Mouse (Mus musculus): ENCODE measurements around the gene Olfr523. TPM values are rescaled to one million over a fixed set of nuclear protein-coding genes. Genes with fewer than 3 reads are reported as not detected.

Olfr523 gene
- polyA plus RNA-seq, 2 experiments = not detected

DNA sequence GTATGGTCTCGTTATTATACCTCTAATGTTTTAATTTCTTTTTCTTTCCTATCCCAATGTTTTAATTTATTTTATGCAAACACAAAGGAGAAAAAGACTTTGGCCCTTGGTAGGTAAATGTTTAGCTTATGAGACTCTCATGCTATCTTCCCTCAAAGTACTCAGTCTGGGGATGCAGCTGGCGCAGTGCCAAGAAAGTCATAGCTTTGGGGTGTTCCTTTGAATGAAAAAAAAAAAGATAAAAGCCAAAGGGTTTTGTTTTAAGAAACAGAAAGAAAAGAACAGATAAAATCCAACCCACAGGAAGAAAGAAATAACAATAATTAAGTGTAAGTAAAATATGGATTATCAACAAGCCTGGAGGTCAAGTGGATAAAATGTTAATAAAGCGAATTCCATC is 35.7 kb downstream of the Olfr523 start:
- no peaks in the 10 kb centered on the region for H3K27me3 ChIP-seq (ENCODE audit: control insufficient read depth, insufficient read depth, low read length)
- no peak overlapping the region for H3K27ac ChIP-seq (replicated peaks; ENCODE audit: low read depth, low read length)
- no peak overlapping the region for H3K4me2 ChIP-seq (replicated peaks; ENCODE audit: low read depth, low read length, severe bottlenecking)
- WGBS = 80% methylated on average over 3 of the region's 3 CpGs
- no peak for DNase-seq (ENCODE audit: low spot score)
- H3K9me3 ChIP-seq (ENCODE audit: control insufficient read depth, low read length) = no peaks in the 10 kb centered on the region
- ATAC-seq (ENCODE audit: low FRiP score, low read depth) = no peak
- no peak for TF ChIP-seq POLR2A (IDR thresholded peaks at IDR 0.05; ENCODE audit: borderline replicate concordance, extremely low read depth, insufficient read depth, insufficient read length)
- H3K4me1 ChIP-seq (ENCODE audit: control insufficient read depth, insufficient read depth, low read length) = no peaks in the 10 kb centered on the region
- no peak overlapping the region for H3K4me3 ChIP-seq (replicated peaks; ENCODE audit: low read length)
- H3K36me3 ChIP-seq (ENCODE audit: control insufficient read depth, insufficient read depth, low read length) = no peaks in the 10 kb centered on the region
- H3K9ac ChIP-seq (ENCODE audit: low read depth, low read length, severe bottlenecking) = no peak overlapping the region

DNA sequence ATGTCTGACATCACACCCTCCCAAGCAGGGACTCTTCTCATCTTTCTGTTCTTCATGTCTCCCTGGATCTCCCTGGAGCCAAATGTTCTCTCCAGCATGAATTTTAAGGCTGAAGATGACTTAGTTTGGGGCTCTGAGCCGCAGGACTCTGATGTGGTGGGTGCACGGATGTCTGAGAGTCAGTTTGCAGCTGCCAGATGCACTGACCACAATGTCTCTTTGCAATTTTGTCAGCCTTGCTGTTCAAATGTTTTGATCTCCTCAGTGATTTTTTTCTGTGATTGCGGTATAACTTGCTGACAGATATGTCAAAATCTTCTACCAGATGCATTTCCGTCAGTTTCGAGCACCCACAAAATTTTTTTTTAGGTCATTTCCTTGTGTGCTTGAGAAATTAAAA is 40.8 kb downstream of the Olfr523 start:
- no peaks in the 10 kb centered on the region for H3K9me3 ChIP-seq (ENCODE audit: control insufficient read depth, low read length)
- DNase-seq (ENCODE audit: low spot score) (no peak), ATAC-seq (ENCODE audit: low FRiP score, low read depth) (no peak)
- no peaks in the 10 kb centered on the region for H3K27me3 ChIP-seq (ENCODE audit: control insufficient read depth, insufficient read depth, low read length)
- H3K4me2 ChIP-seq (replicated peaks; ENCODE audit: low read depth, low read length, severe bottlenecking) = no peak overlapping the region
- TF ChIP-seq POLR2A (IDR thresholded peaks at IDR 0.05; ENCODE audit: borderline replicate concordance, extremely low read depth, insufficient read depth, insufficient read length) = no peak
- H3K4me1 ChIP-seq (ENCODE audit: control insufficient read depth, insufficient read depth, low read length) = no peaks in the 10 kb centered on the region
- 80% methylated on average over 5 of the region's 5 CpGs for WGBS
- no peaks in the 10 kb centered on the region for H3K36me3 ChIP-seq (ENCODE audit: control insufficient read depth, insufficient read depth, low read length)
- H3K4me3 ChIP-seq (replicated peaks; ENCODE audit: low read length) = no peak overlapping the region
- no peak overlapping the region for H3K9ac ChIP-seq (ENCODE audit: low read depth, low read length, severe bottlenecking)
- no peak overlapping the region for H3K27ac ChIP-seq (replicated peaks; ENCODE audit: low read depth, low read length)

- Histone ChIP-seq H3K4me3 (replicated peaks; ENCODE audit: low read length) (no peak within 1 kb of the TSS), H3K27ac (replicated peaks; ENCODE audit: low read depth, low read length) (no peak within 1 kb of the TSS), H3K36me3 (ENCODE audit: control insufficient read depth, insufficient read depth, low read length) (no peaks in the 10 kb centered on the region), H3K4me1 (ENCODE audit: control insufficient read depth, insufficient read depth, low read length) (no peaks in the 10 kb centered on the region), H3K27me3 (ENCODE audit: control insufficient read depth, insufficient read depth, low read length) (no peaks in the 10 kb centered on the region), H3K9me3 (ENCODE audit: control insufficient read depth, low read length) (no peaks in the 10 kb centered on the region), H3K4me2 (replicated peaks; ENCODE audit: low read depth, low read length, severe bottlenecking) (no peak within 1 kb of the TSS), H3K9ac (ENCODE audit: low read depth, low read length, severe bottlenecking) (no peak within 1 kb of the TSS)
- ATAC-seq (ENCODE audit: low FRiP score, low read depth) = no peak
- DNase-seq (ENCODE audit: low spot score) = no peak
- WGBS = 91% methylated on average over 2 of the region's 2 CpGs
- no peak for TF ChIP-seq POLR2A (IDR thresholded peaks at IDR 0.05; ENCODE audit: borderline replicate concordance, extremely low read depth, insufficient read depth, insufficient read length)
Observed at GRCm38 (mm10) chr7:140217967-140218366, 45.0 kb downstream of the Olfr523 start, which contains the start of gene Cd163l1. TSS of gene Cd163l1 (plus strand) at chr7:140218267.

DNA sequence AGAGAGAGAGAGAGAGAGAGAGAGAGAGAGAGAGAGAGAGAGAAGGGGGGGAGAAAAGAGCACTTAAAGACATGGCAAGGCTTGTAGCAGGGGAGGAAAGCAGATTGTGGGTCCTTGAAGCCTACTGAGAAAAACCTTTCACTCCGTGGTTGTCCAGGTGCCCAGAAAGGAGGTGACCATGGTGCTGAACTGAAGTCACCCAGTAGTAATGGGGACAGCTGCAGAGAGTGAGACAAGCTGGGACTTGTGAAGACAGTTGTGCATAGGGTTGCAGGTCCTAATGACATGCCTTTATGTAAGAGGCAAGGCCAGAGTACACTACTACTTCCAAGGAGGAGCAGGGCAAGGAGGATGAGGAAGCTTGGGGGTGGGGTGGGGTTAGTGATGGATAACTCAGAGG is 46.3 kb downstream of the Olfr523 start:
- no peak for TF ChIP-seq POLR2A (IDR thresholded peaks at IDR 0.05; ENCODE audit: borderline replicate concordance, extremely low read depth, insufficient read depth, insufficient read length)
- Histone ChIP-seq H3K4me3 (replicated peaks; ENCODE audit: low read length) (no peak overlapping the region), H3K4me1 (ENCODE audit: control insufficient read depth, insufficient read depth, low read length) (no peaks in the 10 kb centered on the region), H3K36me3 (ENCODE audit: control insufficient read depth, insufficient read depth, low read length) (no peaks in the 10 kb centered on the region), H3K9me3 (ENCODE audit: control insufficient read depth, low read length) (no peaks in the 10 kb centered on the region), H3K27me3 (ENCODE audit: control insufficient read depth, insufficient read depth, low read length) (no peaks in the 10 kb centered on the region), H3K27ac (replicated peaks; ENCODE audit: low read depth, low read length) (no peak overlapping the region), H3K4me2 (replicated peaks; ENCODE audit: low read depth, low read length, severe bottlenecking) (no peak overlapping the region), H3K9ac (ENCODE audit: low read depth, low read length, severe bottlenecking) (no peak overlapping the region)
- WGBS = 25% methylated on average over 1 of the region's 1 CpGs
- peak; percentile 9 for DNase-seq (ENCODE audit: low spot score)
- ATAC-seq (ENCODE audit: low FRiP score, low read depth) = no peak

GRCm38 (mm10) chr7:140220375-140220774 is 47.4 kb downstream of the Olfr523 start:
- no peak for TF ChIP-seq POLR2A (IDR thresholded peaks at IDR 0.05; ENCODE audit: borderline replicate concordance, extremely low read depth, insufficient read depth, insufficient read length)
- H3K4me1 ChIP-seq (ENCODE audit: control insufficient read depth, insufficient read depth, low read length) = no peaks in the 10 kb centered on the region
- H3K36me3 ChIP-seq (ENCODE audit: control insufficient read depth, insufficient read depth, low read length) = no peaks in the 10 kb centered on the region
- no peak overlapping the region for H3K9ac ChIP-seq (ENCODE audit: low read depth, low read length, severe bottlenecking)
- no peaks in the 10 kb centered on the region for H3K27me3 ChIP-seq (ENCODE audit: control insufficient read depth, insufficient read depth, low read length)
- WGBS = 84% methylated on average over 4 of the region's 4 CpGs
- H3K9me3 ChIP-seq (ENCODE audit: control insufficient read depth, low read length) = no peaks in the 10 kb centered on the region
- no peak overlapping the region for H3K4me3 ChIP-seq (replicated peaks; ENCODE audit: low read length)
- no peak for DNase-seq (ENCODE audit: low spot score)
- H3K4me2 ChIP-seq (replicated peaks; ENCODE audit: low read depth, low read length, severe bottlenecking) = no peak overlapping the region
- no peak overlapping the region for H3K27ac ChIP-seq (replicated peaks; ENCODE audit: low read depth, low read length)
- no peak for ATAC-seq (ENCODE audit: low FRiP score, low read depth)

- 82% methylated on average over 13 of the region's 13 CpGs for WGBS
- TF ChIP-seq POLR2A (IDR thresholded peaks at IDR 0.05; ENCODE audit: borderline replicate concordance, extremely low read depth, insufficient read depth, insufficient read length) = no peak
- no peak overlapping the region for H3K4me2 ChIP-seq (replicated peaks; ENCODE audit: low read depth, low read length, severe bottlenecking)
Observed at GRCm38 (mm10) chr7:140224209-140224608, 51.2 kb downstream of the Olfr523 start.

More at GRCm38 (mm10) chr7:140224209-140224608, 51.2 kb downstream of the Olfr523 start:
- Histone ChIP-seq H3K9me3 (ENCODE audit: control insufficient read depth, low read length) (no peaks in the 10 kb centered on the region), H3K4me3 (replicated peaks; ENCODE audit: low read length) (no peak overlapping the region), H3K9ac (ENCODE audit: low read depth, low read length, severe bottlenecking) (no peak overlapping the region), H3K4me1 (ENCODE audit: control insufficient read depth, insufficient read depth, low read length) (no peaks in the 10 kb centered on the region), H3K36me3 (ENCODE audit: control insufficient read depth, insufficient read depth, low read length) (no peaks in the 10 kb centered on the region), H3K27ac (replicated peaks; ENCODE audit: low read depth, low read length) (no peak overlapping the region), H3K27me3 (ENCODE audit: control insufficient read depth, insufficient read depth, low read length) (no peaks in the 10 kb centered on the region)
- DNase-seq (ENCODE audit: low spot score) (no peak), ATAC-seq (ENCODE audit: low FRiP score, low read depth) (no peak)

Other genes with a start within 250 kb of the Olfr523 start
- gene Utf1, start 229.4 kb upstream of the Olfr523 start, polyA plus RNA-seq (2012; rRNA removed) = 0.10 and 0.11 TPM in 2 replicates
- gene Utf1, start 229.4 kb upstream of the Olfr523 start, polyA plus RNA-seq (2014; fragmentation: Nextera tagmentation; extraction: Ambion mirVana) = 0.15 TPM in 1 of 2 replicates, not detected in the other
- 0.08 and 0.40 TPM in 2 replicates for gene 6430531B16Rik, start 194.5 kb upstream of the Olfr523 start, polyA plus RNA-seq (2012; rRNA removed)
- 0.75 TPM in 1 of 2 replicates, not detected in the other for gene 6430531B16Rik, start 194.5 kb upstream of the Olfr523 start, polyA plus RNA-seq (2014; fragmentation: Nextera tagmentation; extraction: Ambion mirVana)
- gene Adam8, start 180.7 kb upstream of the Olfr523 start, polyA plus RNA-seq (2012; rRNA removed) = 8.8 and 9.5 TPM in 2 replicates
- 1.8 and 2.2 TPM in 2 replicates for gene Adam8, start 180.7 kb upstream of the Olfr523 start, polyA plus RNA-seq (2014; fragmentation: Nextera tagmentation; extraction: Ambion mirVana)
- gene Zfp511, start 136.8 kb upstream of the Olfr523 start, polyA plus RNA-seq (2012; rRNA removed) = 58.3 and 75.1 TPM in 2 replicates
- 37.2 and 41.1 TPM in 2 replicates for gene Zfp511, start 136.8 kb upstream of the Olfr523 start, polyA plus RNA-seq (2014; fragmentation: Nextera tagmentation; extraction: Ambion mirVana)
- 69.1 and 76.7 TPM in 2 replicates for gene Tubgcp2, start 136.5 kb upstream of the Olfr523 start, polyA plus RNA-seq (2012; rRNA removed)
- 58.8 and 66.2 TPM in 2 replicates for gene Tubgcp2, start 136.5 kb upstream of the Olfr523 start, polyA plus RNA-seq (2014; fragmentation: Nextera tagmentation; extraction: Ambion mirVana)
- gene Msx3, start 124.1 kb upstream of the Olfr523 start, polyA plus RNA-seq (2012; rRNA removed) = not detected in 2 replicates
- not detected in 2 replicates for gene Msx3, start 124.1 kb upstream of the Olfr523 start, polyA plus RNA-seq (2014; fragmentation: Nextera tagmentation; extraction: Ambion mirVana)
- 0.46 and 0.65 TPM in 2 replicates for gene Caly, start 90.7 kb upstream of the Olfr523 start, polyA plus RNA-seq (2012; rRNA removed)
- gene Caly, start 90.7 kb upstream of the Olfr523 start, polyA plus RNA-seq (2014; fragmentation: Nextera tagmentation; extraction: Ambion mirVana) = 0.69 and 0.77 TPM in 2 replicates
- 0.80 and 13.6 TPM in 2 replicates for gene Prap1, start 79.8 kb upstream of the Olfr523 start, polyA plus RNA-seq (2012; rRNA removed)
- 0.33 TPM in 1 of 2 replicates, not detected in the other for gene Prap1, start 79.8 kb upstream of the Olfr523 start, polyA plus RNA-seq (2014; fragmentation: Nextera tagmentation; extraction: Ambion mirVana)
- gene Fuom, start 70.8 kb upstream of the Olfr523 start, polyA plus RNA-seq (2012; rRNA removed) = 30.3 TPM in 2 replicates
- gene Fuom, start 70.8 kb upstream of the Olfr523 start, polyA plus RNA-seq (2014; fragmentation: Nextera tagmentation; extraction: Ambion mirVana) = 28.3 and 28.8 TPM in 2 replicates
- gene Paox, start 57.4 kb upstream of the Olfr523 start, polyA plus RNA-seq (2012; rRNA removed) = 12.6 and 13.5 TPM in 2 replicates
- 17.8 and 19.4 TPM in 2 replicates for gene Paox, start 57.4 kb upstream of the Olfr523 start, polyA plus RNA-seq (2014; fragmentation: Nextera tagmentation; extraction: Ambion mirVana)
- gene Echs1, start 56.7 kb upstream of the Olfr523 start, polyA plus RNA-seq (2012; rRNA removed) = 78.1 and 127 TPM in 2 replicates
- gene Echs1, start 56.7 kb upstream of the Olfr523 start, polyA plus RNA-seq (2014; fragmentation: Nextera tagmentation; extraction: Ambion mirVana) = 153 and 159 TPM in 2 replicates
- 26.5 and 28.8 TPM in 2 replicates for gene Mtg1, start 35.7 kb upstream of the Olfr523 start, polyA plus RNA-seq (2012; rRNA removed)
- gene Mtg1, start 35.7 kb upstream of the Olfr523 start, polyA plus RNA-seq (2014; fragmentation: Nextera tagmentation; extraction: Ambion mirVana) = 22.9 and 28.4 TPM in 2 replicates
- gene Sprn, start 18.3 kb upstream of the Olfr523 start, polyA plus RNA-seq (2012; rRNA removed) = 0.20 and 0.24 TPM in 2 replicates
- gene Sprn, start 18.3 kb upstream of the Olfr523 start, polyA plus RNA-seq (2014; fragmentation: Nextera tagmentation; extraction: Ambion mirVana) = 0.14 and 0.26 TPM in 2 replicates
- gene Olfr522, start 8.5 kb upstream of the Olfr523 start, polyA plus RNA-seq (2012; rRNA removed) = not detected in 2 replicates
- gene Olfr522, start 8.5 kb upstream of the Olfr523 start, polyA plus RNA-seq (2014; fragmentation: Nextera tagmentation; extraction: Ambion mirVana) = not detected in 2 replicates
- gene Olfr524, start 32.7 kb downstream of the Olfr523 start, polyA plus RNA-seq (2012; rRNA removed) = not detected in 2 replicates
- not detected in 2 replicates for gene Olfr524, start 32.7 kb downstream of the Olfr523 start, polyA plus RNA-seq (2014; fragmentation: Nextera tagmentation; extraction: Ambion mirVana)
- gene Cd163l1, start 45.0 kb downstream of the Olfr523 start, polyA plus RNA-seq (2012; rRNA removed) = 0.04 and 0.05 TPM in 2 replicates
- gene Cd163l1, start 45.0 kb downstream of the Olfr523 start, polyA plus RNA-seq (2014; fragmentation: Nextera tagmentation; extraction: Ambion mirVana) = 0.11 TPM in 2 replicates
- gene 5830411N06Rik, start 74.1 kb downstream of the Olfr523 start, polyA plus RNA-seq (2012; rRNA removed) = 0.01 and 0.03 TPM in 2 replicates
- not detected in 2 replicates for gene 5830411N06Rik, start 74.1 kb downstream of the Olfr523 start, polyA plus RNA-seq (2014; fragmentation: Nextera tagmentation; extraction: Ambion mirVana)
- gene Olfr525, start 147.6 kb downstream of the Olfr523 start, polyA plus RNA-seq (2012; rRNA removed) = not detected in 2 replicates
- not detected in 2 replicates for gene Olfr525, start 147.6 kb downstream of the Olfr523 start, polyA plus RNA-seq (2014; fragmentation: Nextera tagmentation; extraction: Ambion mirVana)
- not detected in 2 replicates for gene Olfr527, start 160.8 kb downstream of the Olfr523 start, polyA plus RNA-seq (2012; rRNA removed)
- not detected in 2 replicates for gene Olfr527, start 160.8 kb downstream of the Olfr523 start, polyA plus RNA-seq (2014; fragmentation: Nextera tagmentation; extraction: Ambion mirVana)
- gene Olfr60, start 188.5 kb downstream of the Olfr523 start, polyA plus RNA-seq (2012; rRNA removed) = not detected in 2 replicates
- not detected in 2 replicates for gene Olfr60, start 188.5 kb downstream of the Olfr523 start, polyA plus RNA-seq (2014; fragmentation: Nextera tagmentation; extraction: Ambion mirVana)
- gene Olfr530, start 203.1 kb downstream of the Olfr523 start, polyA plus RNA-seq (2012; rRNA removed) = not detected in 2 replicates
- not detected in 2 replicates for gene Olfr530, start 203.1 kb downstream of the Olfr523 start, polyA plus RNA-seq (2014; fragmentation: Nextera tagmentation; extraction: Ambion mirVana)
- not detected in 2 replicates for gene Olfr531, start 229.7 kb downstream of the Olfr523 start, polyA plus RNA-seq (2012; rRNA removed)
- not detected in 2 replicates for gene Olfr531, start 229.7 kb downstream of the Olfr523 start, polyA plus RNA-seq (2014; fragmentation: Nextera tagmentation; extraction: Ambion mirVana)
- not detected in 2 replicates for gene Olfr532, start 248.4 kb downstream of the Olfr523 start, polyA plus RNA-seq (2012; rRNA removed)
- gene Olfr532, start 248.4 kb downstream of the Olfr523 start, polyA plus RNA-seq (2014; fragmentation: Nextera tagmentation; extraction: Ambion mirVana) = not detected in 2 replicates